Mouse (Mus musculus) B cell, adult 2 months (primary cell): Measurements from ENCODE around the gene Zfp995.
A peak's percentile ranks its signal among the peaks of the same experiment; 100 is the strongest.
"Not testable (repeated sequence)": the region's sequence is repeated elsewhere in the genome, so short reads cannot be mapped to it uniquely, and the experiment has no call there.

Experiments
- DNase-seq, 2 experiments: peaks; one replicate each; pipeline ENCODE4 v3.0.0; 2022

The Zfp995 gene

DNA sequence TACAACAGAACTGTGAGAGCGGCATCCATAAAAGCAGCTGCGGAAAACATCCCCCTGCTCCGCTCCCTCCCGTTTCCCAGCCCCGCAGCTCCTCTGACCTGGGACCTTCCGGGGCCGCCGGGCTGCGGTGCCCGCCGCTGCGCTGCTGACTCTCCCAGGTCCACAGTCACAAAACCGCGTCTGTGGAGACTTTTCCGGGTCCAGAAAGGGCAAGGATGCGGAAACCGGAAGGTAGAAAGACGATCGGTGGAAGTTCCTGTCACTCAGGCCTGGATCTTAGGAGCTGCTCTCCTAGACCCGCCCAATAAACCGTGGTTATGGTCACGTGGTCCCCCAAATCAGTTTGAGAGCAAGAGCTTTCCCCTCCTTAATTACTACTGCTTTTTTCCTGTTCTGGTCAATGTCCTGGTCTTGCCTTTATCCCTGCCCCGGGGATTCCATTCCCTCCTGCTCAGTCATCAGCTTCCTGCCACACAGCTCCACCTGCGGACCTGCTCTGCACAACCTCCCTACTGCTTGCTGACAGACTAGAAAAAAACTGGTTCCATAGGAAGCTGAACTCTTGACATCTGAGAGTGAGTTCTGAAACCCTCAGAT is at the start of gene Zfp995:
Gene Zfp995 (minus strand): TSS at position 471 of the 597 bp plus-strand sequence.
- DNase-seq = peak; percentile 45 to 48

DNA sequence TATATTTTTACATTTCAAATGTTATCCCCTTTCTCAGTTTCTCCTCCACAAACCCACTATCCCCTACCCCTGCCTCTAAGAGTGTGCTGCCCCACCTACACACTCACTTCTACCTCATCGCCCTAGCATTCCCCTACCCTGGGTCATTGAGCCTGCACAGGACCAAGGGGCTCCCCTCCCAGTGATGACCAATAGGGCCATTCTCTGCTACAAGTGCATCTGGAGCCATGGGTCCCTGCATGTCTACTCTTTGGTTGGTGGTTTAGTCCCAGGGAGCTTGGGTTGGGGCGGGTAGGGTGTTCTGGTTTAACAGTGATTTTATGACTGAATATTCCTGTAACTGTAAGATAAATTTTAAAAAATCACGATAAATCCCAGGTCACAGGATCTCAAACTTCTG is 687 bp downstream of the Zfp995 start:
- DNase-seq = peak in 1 of 2 experiments; percentile 1

- no peak for DNase-seq
Observed at GRCm38 (mm10) chr17:21871256-21871655, 38.5 kb downstream of the Zfp995 start.

DNA sequence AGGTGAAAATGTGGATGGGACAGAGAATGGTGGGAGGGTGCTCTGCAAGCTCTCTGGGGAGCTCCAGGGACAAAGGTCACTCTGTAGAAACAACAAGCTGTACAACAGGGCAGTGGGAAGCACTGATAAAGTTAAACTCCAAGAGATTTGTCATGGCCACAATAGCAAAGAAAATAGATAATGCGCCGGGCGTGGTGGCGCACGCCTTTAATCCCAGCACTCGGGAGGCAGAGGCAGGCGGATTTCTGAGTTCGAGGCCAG is 63.5 kb downstream of the Zfp995 start:
- not testable (repeated sequence) for DNase-seq

GRCm38 (mm10) chr17:21845545-21846321 is 64.0 kb downstream of the Zfp995 start, which contains the start of gene Zfp820:
TSS of gene Zfp820 (minus strand) at chr17:21845772.
- peak; percentile 4 to 13 for DNase-seq

DNA sequence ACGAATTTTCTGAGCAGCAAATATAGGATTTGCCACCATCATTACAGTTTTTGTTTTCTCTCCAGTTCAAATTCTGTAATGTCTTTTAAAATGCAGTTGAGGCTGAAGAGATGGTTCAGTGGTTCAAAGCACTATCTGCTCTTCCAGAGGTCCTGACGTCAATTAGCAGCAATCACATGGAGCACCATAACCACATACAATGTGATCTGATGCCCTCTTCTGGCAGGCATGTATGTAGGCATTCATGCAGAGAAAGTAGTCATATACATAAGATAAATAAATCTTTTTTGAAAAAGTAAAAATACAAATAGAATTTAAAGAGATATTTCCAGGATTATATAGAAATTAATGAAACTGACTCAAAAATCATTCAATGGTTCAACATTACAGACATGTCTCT is 71.2 kb downstream of the Zfp995 start:
- no peak for DNase-seq
